Mouse (Mus musculus): ENCODE results near the gene Ticam1. TPM values are rescaled to one million over a fixed set of nuclear protein-coding genes. Genes with fewer than 3 reads are reported as not detected.
"Not testable (repeated sequence)": the region's sequence is repeated elsewhere in the genome, so short reads cannot be mapped to it uniquely, and the experiment has no call there.

Gene Ticam1
- polyA plus RNA-seq, 1 experiment from 2014 or later = 1.8 TPM

DNA sequence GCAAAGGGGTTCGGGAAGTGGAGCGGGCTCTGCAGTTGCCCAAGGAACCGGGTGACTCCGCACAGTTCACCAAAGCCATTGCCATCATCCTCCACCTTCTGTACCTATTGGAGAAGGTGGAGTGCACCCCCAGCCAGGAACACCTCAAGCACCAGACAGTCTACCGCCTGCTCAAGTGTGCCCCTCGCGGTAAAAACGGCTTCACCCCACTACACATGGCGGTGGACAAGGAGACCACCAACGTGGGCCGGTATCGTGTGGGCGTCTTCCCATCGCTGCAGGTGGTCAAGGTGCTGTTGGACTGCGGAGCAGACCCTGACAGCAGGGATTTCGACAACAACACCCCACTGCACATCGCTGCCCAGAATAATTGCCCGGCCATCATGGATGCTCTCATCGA is 18.3 kb downstream of the Ticam1 start:
- Histone ChIP-seq H3K4me3 (peak overlapping the region; percentile 54), H3K4me2 (peak overlapping the region; percentile 95), H3K36me3 (peaks cover 36% of the 10 kb centered on the region), H3K4me1 (replicated peaks) (peaks cover 70% of the 10 kb centered on the region)
- H3K9me3 ChIP-seq; H3K27ac ChIP-seq (replicated peaks); H3K27me3 ChIP-seq; ATAC-seq (ENCODE audit: low FRiP score, low read depth); H3K9ac ChIP-seq: not testable (repeated sequence)
- WGBS = 95% methylated on average over 19 of the region's 19 CpGs

DNA sequence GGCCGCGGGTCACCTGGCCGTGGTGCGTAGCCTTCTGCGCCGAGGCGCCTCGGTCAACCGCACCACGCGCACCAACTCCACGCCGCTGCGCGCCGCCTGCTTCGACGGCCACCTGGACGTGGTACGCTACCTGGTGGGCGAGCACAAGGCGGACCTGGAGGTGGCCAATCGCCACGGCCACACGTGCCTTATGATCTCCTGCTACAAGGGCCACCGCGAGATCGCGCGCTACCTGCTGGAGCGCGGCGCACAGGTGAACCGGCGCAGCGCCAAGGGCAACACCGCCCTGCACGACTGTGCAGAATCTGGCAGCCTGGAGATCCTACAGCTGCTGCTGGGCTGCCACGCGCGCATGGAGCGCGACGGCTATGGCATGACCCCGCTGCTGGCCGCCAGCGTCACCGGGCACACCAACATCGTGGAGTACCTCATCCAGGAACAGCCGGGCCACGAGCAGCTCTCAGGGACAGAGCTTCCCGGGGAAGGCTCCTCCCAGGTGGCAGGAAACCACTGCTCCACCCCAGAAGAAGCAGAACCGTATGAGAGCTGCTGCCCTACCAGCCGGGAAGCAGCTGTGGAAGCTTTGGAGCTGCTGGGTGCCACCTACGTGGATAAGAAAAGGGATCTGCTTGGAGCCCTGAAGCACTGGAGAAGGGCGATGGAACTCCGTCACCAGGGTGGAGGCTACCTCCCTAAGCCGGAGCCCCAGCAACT is 19.2 kb downstream of the Ticam1 start:
- H3K27me3 ChIP-seq = no peaks in the 10 kb centered on the region
- peaks cover 62% of the 10 kb centered on the region for H3K4me1 ChIP-seq (replicated peaks)
- ATAC-seq (ENCODE audit: low FRiP score, low read depth) = no peak
- peak overlapping the region; percentile 54 for H3K4me3 ChIP-seq
- peak overlapping the region; percentile 52 for H3K9ac ChIP-seq
- H3K9me3 ChIP-seq = no peaks in the 10 kb centered on the region
- H3K36me3 ChIP-seq = peaks cover 31% of the 10 kb centered on the region
- peak overlapping the region; percentile 86 for H3K27ac ChIP-seq (replicated peaks)
- 11% methylated on average over 56 of the region's 58 CpGs for WGBS
- peak overlapping the region; percentile 95 for H3K4me2 ChIP-seq

DNA sequence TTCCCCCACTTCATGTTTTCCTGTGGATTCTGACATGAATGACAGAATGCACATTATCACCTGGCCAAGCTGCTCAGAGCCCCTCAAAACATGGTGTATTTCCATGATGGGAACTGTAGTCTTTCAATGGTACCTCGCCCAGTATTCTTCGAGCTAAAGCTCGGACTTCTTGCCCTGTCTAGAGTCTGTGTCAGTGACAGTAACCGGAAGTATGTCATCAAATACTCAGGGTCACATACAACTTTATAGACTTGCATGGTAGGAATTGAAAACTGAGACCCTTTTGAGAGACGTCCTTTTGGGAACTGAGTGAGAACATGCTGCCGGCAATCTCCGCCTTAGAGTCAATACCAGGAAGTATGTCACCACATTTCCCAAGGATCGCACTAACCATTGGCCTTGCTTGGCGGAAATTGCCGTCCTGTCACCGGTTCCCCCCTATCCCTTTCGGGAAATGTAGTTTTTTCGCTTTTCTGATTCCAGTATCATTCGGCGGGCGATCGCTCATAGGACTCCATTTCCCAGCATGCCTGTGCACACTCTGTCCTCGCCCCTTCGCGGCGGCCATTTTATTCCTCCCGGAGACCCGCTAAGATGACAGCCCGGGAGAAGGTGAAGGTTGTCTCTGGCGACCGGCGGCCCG is 20.2 kb downstream of the Ticam1 start, which contains the start of gene Fem1a:
Gene Fem1a (plus strand): TSS at position 572 of the 643 bp plus-strand sequence.
- peak; percentile 93 for ATAC-seq (ENCODE audit: low FRiP score, low read depth)
- Histone ChIP-seq H3K36me3 (peaks cover 25% of the 10 kb centered on the region), H3K27me3 (no peaks in the 10 kb centered on the region), H3K9ac (peak within 1 kb of the TSS; percentile 52), H3K9me3 (no peaks in the 10 kb centered on the region), H3K27ac (replicated peaks) (peak within 1 kb of the TSS; percentile 95), H3K4me2 (peak within 1 kb of the TSS; percentile 95), H3K4me3 (peak within 1 kb of the TSS; percentile 54), H3K4me1 (replicated peaks) (peaks cover 55% of the 10 kb centered on the region)
- 0% methylated on average over 28 of the region's 28 CpGs for WGBS

DNA sequence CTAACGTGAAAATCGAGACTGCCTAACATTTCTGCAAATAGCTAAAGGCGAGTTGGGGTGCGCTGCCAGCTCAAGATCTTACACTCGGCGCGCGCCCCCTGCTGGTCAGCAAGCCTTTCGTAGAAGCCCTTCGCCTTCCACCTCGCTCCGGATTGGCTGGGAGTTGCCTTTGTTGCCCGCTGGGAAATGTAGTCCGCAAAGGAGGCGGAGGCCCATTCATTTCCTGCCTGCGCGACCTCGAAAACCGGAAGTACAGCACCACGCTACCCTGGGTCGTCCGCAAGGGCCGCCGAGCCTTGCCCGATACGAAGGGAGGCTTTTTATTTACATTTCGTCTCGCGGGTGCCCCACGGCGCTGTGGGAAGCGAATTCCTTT is 20.7 kb downstream of the Ticam1 start:
- Histone ChIP-seq H3K9me3 (no peaks in the 10 kb centered on the region), H3K27me3 (no peaks in the 10 kb centered on the region), H3K36me3 (peaks cover 21% of the 10 kb centered on the region), H3K4me2 (peak overlapping the region; percentile 63), H3K4me3 (peak overlapping the region; percentile 54), H3K9ac (peak overlapping the region; percentile 52), H3K27ac (replicated peaks) (peak overlapping the region; percentile 95), H3K4me1 (replicated peaks) (peaks cover 55% of the 10 kb centered on the region)
- ATAC-seq (ENCODE audit: low FRiP score, low read depth) = peak; percentile 91
- 0% methylated on average over 32 of the region's 32 CpGs for WGBS

DNA sequence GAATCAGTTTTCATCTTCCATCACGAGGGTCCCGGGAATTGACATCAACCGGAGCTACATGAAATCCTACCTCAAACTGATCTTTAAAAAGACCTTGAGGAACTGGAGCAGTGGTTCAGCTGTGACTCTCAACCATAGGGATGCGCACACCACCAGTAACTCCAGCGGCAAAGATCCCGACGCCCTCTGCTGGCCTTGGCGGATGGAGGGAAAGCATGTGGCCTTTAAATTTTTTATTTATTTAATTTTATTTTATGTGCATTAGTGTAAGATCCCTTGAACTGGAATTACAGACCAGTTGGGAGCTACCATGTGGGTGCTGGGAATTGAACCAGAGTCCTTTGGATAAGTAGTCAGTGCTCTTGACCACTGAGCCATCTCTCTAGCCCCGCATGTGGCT is 21.2 kb downstream of the Ticam1 start:
- peak overlapping the region; percentile 95 for H3K27ac ChIP-seq (replicated peaks)
- WGBS = 14% methylated on average over 9 of the region's 9 CpGs
- ATAC-seq (ENCODE audit: low FRiP score, low read depth) = peak; percentile 23
- peaks cover 55% of the 10 kb centered on the region for H3K4me1 ChIP-seq (replicated peaks)
- H3K9me3 ChIP-seq = no peaks in the 10 kb centered on the region
- no peak overlapping the region for H3K9ac ChIP-seq
- H3K4me2 ChIP-seq = peak overlapping the region; percentile 63
- peaks cover 19% of the 10 kb centered on the region for H3K36me3 ChIP-seq
- H3K4me3 ChIP-seq = peak overlapping the region; percentile 54
- H3K27me3 ChIP-seq = no peaks in the 10 kb centered on the region

DNA sequence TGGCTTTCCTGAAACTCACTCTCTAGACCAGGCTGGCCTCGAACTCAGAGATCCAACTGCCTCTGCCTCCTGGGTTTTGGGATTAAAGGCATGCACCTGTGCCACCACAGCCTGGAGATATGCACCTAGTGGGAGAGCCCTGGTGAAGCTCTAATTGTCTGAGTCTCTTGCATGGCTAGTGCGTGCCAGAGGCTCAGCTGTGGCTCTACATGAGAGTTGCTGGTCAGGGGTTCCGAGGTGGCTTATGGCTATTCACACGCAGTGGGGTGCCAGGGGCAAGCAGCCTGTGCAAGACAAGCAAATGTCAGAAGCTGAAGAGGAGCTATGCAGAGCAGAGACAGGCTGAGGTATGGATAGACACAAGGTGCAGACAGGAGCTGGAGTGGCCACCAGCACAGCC is 21.9 kb downstream of the Ticam1 start:
- H3K27ac ChIP-seq (replicated peaks) = peak overlapping the region; percentile 95
- H3K4me2 ChIP-seq = peak overlapping the region; percentile 63; the same call in 1 of the 2 replicates
- peaks cover 12% of the 10 kb centered on the region for H3K36me3 ChIP-seq
- no peaks in the 10 kb centered on the region for H3K9me3 ChIP-seq
- no peak overlapping the region for H3K4me3 ChIP-seq
- peaks cover 49% of the 10 kb centered on the region for H3K4me1 ChIP-seq (replicated peaks)
- H3K27me3 ChIP-seq = no peaks in the 10 kb centered on the region
- ATAC-seq (ENCODE audit: low FRiP score, low read depth) = no peak
- 80% methylated on average over 4 of the region's 4 CpGs for WGBS
- no peak overlapping the region for H3K9ac ChIP-seq

DNA sequence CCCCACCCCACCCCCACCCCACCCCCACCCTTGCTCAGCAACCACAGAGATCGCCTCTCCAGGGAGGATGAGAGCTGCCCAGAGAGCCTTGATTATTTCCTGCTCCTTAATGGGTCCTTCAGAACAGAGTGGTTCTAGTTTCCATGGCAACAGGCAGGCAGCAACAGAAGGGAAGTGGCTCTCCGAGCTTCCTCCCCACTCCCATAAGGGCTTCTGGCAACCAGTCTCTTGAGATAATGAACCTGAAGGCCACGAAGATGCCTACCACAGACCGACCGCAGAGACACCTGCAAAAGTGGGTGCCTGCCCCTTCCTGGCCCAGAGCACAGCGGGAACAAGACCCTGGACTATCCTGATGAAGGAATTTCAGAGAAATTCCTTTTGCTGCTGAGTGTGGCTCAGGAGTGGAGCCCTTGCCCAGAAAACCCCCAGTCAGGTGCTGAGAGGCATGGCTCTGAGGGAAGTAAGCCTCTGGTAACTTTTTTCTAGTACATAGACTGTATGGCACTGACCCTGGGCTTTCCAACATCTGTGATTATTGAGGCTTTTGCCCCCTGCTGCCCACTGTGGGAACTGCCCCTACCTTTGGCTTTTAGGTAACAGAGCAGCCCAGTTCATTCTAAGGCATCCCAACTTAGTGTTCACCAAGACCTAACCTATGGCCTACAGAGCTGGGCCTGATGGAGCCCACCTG is 25.3 kb downstream of the Ticam1 start:
- Histone ChIP-seq H3K9ac (no peak overlapping the region), H3K4me2 (peak overlapping the region; percentile 43), H3K9me3 (no peaks in the 10 kb centered on the region), H3K27ac (replicated peaks) (peak overlapping the region; percentile 80), H3K36me3 (no peaks in the 10 kb centered on the region), H3K4me3 (no peak overlapping the region), H3K27me3 (0 out of 2 replicates have a peak, but pooled peaks cover 5% of the 10 kb centered on the region), H3K4me1 (replicated peaks) (peaks cover 24% of the 10 kb centered on the region)
- peak; percentile 37; the same call in 1 of the 2 replicates for ATAC-seq (ENCODE audit: low FRiP score, low read depth)
- WGBS = 15% methylated on average over 6 of the region's 6 CpGs

DNA sequence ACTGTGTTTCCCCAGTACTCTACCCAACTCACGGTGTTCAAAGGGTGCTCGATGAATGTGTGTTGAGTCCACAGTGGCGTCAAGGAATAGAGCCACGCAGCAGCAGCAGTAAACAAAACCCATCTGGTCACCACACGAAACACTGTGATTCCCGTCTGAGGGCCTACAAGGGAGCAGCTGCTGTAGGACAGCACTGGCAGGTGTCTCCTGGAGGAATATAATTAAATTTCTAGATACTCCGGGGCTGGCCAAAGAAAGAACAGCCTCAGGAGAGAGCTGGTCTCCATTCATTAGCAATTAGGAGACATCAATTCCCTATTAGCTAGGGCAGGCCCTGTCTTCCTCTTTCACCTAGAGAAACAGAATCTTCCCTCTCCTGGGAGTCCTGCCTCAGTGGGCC is 31.0 kb downstream of the Ticam1 start:
- H3K27me3 ChIP-seq = 0 out of 2 replicates have a peak, but pooled peaks cover 9% of the 10 kb centered on the region
- no peak overlapping the region for H3K9ac ChIP-seq
- ATAC-seq (ENCODE audit: low FRiP score, low read depth) = no peak
- H3K36me3 ChIP-seq = no peaks in the 10 kb centered on the region
- H3K27ac ChIP-seq (replicated peaks) = no peak overlapping the region
- H3K4me2 ChIP-seq = no peak overlapping the region
- H3K4me3 ChIP-seq = no peak overlapping the region
- H3K9me3 ChIP-seq = no peaks in the 10 kb centered on the region
- H3K4me1 ChIP-seq (replicated peaks) = peaks cover 18% of the 10 kb centered on the region
- 38% methylated on average over 7 of the region's 7 CpGs for WGBS

DNA sequence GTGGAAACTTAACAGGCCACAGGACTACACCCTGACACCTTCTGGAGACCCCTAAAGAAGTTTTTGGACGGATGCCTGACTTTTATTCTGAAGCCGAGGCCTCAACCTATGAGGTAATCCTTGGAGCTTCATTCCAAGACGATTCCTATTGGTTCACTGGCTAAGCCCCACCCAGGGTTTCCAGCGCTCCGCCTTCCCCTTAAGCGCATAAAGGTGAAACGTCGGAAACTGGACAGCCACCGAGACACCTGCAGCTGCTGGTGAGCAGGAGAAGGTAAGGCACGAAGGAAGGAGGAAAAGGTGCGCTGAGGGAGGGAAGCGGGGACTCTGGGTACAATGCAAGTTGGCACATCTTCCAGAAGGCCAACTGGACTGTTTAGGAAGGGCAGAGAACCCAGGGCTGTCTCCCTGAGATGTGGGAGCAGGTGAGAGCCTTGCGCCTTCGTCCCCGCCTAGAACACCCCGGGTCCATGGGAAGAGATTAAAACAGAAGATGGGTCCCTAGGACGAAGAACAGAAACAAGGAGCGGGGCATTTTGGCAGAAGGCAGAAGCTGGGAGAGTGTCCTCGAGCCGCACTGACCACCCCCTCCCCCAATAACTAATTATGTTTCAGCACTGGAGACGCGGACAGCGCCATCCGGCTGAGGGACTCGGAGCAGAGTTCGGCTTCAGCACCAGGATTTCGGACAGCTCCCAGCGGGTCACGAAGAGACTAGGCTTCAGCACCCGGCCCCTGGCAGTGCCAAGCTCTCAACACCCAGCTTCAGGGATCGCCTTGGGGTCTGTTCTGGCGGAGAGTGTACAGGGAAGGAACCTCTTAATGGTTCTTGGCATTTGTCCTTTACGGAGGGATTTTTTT is 34.8 kb downstream of the Ticam1 start:
- Histone ChIP-seq H3K4me2 (peak overlapping the region; percentile 65), H3K36me3 (no peaks in the 10 kb centered on the region), H3K27ac (replicated peaks) (peak overlapping the region; percentile 38), H3K9ac (peak overlapping the region; percentile 53), H3K4me1 (replicated peaks) (peaks cover 15% of the 10 kb centered on the region), H3K27me3 (0 out of 2 replicates have a peak, but pooled peaks cover 12% of the 10 kb centered on the region), H3K9me3 (no peaks in the 10 kb centered on the region), H3K4me3 (peak overlapping the region; percentile 57)
- WGBS = 1% methylated on average over 33 of the region's 33 CpGs
- peak; percentile 93 for ATAC-seq (ENCODE audit: low FRiP score, low read depth)

DNA sequence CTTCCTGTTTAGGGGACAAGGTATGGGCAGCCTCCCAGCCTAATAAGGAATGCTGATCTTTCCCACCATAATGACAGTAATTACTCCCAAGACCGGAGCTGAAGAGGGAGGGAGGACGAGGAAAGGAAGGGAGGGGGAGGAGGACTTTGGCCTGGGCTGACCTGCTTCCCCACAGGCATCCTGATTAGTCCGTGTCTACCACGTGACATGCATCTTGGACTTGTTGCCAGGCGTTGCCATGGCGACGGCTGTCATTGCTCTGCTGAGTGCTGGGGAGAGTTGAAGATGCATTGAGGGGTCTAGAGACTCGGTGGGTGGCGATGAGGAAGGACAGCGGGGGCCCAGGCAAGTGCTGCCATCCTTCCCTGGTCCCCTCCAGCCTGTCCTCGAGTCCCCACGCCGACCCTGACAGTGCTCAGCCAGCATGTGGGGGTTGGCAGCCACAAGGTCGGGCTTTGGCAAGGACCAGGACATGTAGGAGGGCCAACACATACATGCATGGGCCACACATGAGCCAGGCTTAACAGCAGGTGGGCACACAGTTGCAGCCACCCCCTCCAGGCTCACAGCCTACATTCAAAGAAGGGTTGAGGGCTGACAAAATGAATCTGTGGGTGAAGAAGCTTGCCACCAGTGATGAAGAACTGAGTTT is 42.6 kb downstream of the Ticam1 start:
- Histone ChIP-seq H3K27me3 (peaks cover 4% of the 10 kb centered on the region; the same call in 1 of the 2 replicates), H3K9me3 (no peaks in the 10 kb centered on the region), H3K36me3 (no peaks in the 10 kb centered on the region), H3K9ac (no peak overlapping the region), H3K27ac (replicated peaks) (peak overlapping the region; percentile 73), H3K4me1 (replicated peaks) (peaks cover 14% of the 10 kb centered on the region), H3K4me3 (peak overlapping the region; percentile 8; the same call in 1 of the 2 replicates), H3K4me2 (peak overlapping the region; percentile 48)
- 1% methylated on average over 14 of the region's 14 CpGs for WGBS
- peak; percentile 95 for ATAC-seq (ENCODE audit: low FRiP score, low read depth)

DNA sequence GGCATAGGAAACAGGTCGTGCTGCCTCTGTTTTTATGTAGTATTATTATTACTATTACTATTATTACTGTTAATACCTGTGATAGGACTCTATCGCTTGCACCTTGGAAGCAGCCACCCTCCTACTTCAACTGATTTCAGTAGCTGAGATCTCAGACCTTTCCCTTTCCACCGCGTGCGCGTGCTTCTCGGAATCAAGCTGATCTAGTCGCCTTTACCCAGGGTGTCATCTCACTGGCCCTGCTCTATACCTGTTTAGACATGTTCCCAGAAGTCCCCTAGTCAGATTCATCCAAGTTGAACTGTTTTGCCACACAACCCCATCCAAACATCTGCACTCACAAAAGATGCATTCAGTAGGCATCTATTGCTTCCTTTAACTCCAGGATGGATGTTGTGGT is 43.2 kb downstream of the Ticam1 start:
- peak; percentile 40 for ATAC-seq (ENCODE audit: low FRiP score, low read depth)
- 44% methylated on average over 8 of the region's 8 CpGs for WGBS

More for the DNA sequence above, 43.2 kb downstream of the Ticam1 start:
- Histone ChIP-seq H3K9ac (no peak overlapping the region), H3K27me3 (peaks cover 6% of the 10 kb centered on the region; the same call in 1 of the 2 replicates), H3K9me3 (no peaks in the 10 kb centered on the region), H3K4me2 (peak overlapping the region; percentile 48), H3K4me3 (peak overlapping the region; percentile 8; the same call in 1 of the 2 replicates), H3K27ac (replicated peaks) (peak overlapping the region; percentile 73), H3K36me3 (no peaks in the 10 kb centered on the region), H3K4me1 (replicated peaks) (peaks cover 14% of the 10 kb centered on the region)
